ENCODE assay signal across 1 mouse cellular context in the genomic region with DNA sequence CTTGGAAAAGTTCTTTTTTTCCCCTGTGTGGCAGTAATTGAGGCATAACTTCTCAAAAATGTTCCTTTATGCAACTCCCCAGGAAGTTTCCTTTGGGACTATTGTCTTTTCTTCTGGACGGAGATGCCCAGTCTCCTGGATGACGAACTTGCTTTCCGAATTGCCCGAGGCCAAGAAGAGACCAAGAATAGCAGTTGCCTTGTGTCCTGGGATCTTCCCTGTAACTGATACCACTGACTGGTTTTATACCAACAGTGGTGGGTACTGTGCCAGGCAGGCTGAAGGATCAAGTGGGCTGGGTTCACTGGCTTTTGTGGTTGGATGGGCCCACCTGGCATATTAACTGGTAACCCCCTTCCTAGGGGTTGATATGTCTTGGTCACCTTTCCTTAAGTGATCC.
TF ChIP-seq lines count a peak whose summit lies in the region.

No protein-coding gene starts in this region.

TF ChIP-seq in myocyte, 11 proteins besides CTCF, POLR2A, EP300 and RAD21 (continued from another document):
- TF ChIP-seq TCF12 (IDR thresholded peaks at IDR 0.05; ENCODE audit: insufficient read depth, poor library complexity, severe bottlenecking) (no peak), MYOD1 (IDR thresholded peaks at IDR 0.05; ENCODE audit: control insufficient read depth in 1 of 3, insufficient read length in 2 of 3, low read depth in 2 of 3) (no peak), CEBPB (IDR thresholded peaks at IDR 0.05; ENCODE audit: insufficient read depth, poor library complexity, severe bottlenecking) (no peak), REST (IDR thresholded peaks at IDR 0.05; ENCODE audit: insufficient read depth, insufficient read length) (no peak)
TF ChIP-seq in myocyte: peak in this region for 0.
